Mouse (Mus musculus) megakaryocyte-erythroid progenitor cell, adult 5-6 weeks (primary cell): ENCODE results near the gene Zfp763. TPM values are rescaled to one million over a fixed set of nuclear protein-coding genes. Genes with fewer than 3 reads are reported as not detected.
"Not testable (repeated sequence)": the region's sequence is repeated elsewhere in the genome, so short reads cannot be mapped to it uniquely, and the experiment has no call there.

ENCODE experiments used
- ATAC-seq: replicated peaks from 2 replicates; pipeline ENCODE4 v1.8.0; 2016; ENCODE audit warnings: mild to moderate bottlenecking, inconsistent platforms; ENCODE audit not compliant: severe bottlenecking, poor library complexity, low FRiP score, low TSS enrichment
- total RNA-seq, 2 experiments: library from RNA; stranded (forward) in 1 of 2; stranded (reverse) in 1 of 2; fragments of 200-1000, 215-1000 nt in 1 of 2; fragments of >200 nt in 1 of 2; fragmentation: Nextera tagmentation in 1 of 2; gene quantifications; 2 replicates each; pipeline ENCODE4 v1.2.3; 2014 to 2017

Gene Zfp763
- total RNA-seq (2014; fragmentation: Nextera tagmentation) (6.6 and 12.2 TPM in 2 replicates), total RNA-seq (2017) (8.0 and 14.3 TPM in 2 replicates)

DNA sequence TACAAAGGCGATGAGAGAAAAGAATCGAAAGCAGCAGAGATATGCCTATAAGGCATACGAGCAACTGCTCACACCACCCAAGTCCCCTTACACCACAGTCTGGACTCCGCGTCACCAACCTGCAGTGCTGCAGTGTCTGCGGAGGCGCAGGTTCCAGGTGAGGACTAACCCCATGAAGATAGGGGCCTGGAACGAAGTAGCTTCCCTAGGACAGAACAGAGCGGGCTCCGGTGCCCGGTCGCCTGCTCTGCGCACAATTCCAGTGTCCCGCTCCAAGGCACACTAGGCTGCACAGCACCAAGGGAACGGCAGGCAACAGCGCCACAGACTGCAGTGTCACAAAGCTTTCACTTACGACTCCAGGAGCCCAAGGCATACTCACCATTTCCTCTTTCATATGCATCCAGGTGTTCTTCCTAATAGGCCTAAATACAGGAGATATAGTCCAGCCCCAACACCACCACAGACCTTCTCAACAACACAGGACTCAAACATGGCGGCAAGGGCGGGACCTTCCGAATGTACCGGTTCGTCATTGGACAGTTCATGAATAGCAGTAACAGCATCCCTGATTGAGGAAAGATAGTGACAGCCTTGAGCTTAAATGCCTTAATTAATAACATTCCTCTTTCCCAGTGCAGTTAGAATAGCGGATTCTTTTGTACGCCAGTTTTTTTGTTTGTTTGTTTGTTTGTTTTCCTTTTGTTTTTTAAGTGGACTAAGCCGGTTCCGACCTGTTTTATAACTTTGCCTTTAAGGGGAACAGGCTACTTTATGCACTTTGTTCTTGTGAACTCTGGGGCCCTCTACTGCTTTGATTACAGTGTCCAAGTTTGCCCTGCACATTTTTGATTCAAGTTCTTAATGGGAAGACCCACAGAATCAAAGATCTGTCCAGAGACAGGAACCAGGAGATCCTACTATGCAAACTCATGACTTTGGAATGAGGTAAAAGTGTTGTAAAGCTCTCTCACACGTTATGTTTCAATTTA lies at the start of gene Zfp763:
TSS of gene Zfp763 (minus strand) at position 503 of the 992 bp plus-strand sequence.
- peak; percentile 100 for ATAC-seq

DNA sequence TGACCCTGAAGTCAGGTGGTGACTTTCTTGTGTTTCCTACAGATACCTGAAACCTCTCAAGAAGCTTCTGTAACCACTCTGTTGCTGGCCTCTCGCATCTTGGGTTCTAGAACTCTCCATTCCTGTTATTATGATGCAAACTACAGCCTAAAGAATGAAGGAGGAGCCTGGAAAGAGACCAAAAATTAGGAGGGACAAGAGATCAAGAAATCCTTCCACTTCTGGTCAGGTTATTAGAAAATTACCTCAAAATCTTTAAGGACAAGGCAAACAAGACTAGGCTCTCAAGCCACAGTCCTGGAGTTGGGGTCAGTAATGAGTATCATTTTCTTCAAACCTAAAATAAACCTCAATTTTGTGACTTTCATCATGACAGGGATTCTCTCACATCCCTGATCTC lies 34.8 kb upstream of the Zfp763 start, which contains the start of gene 4921501E09Rik:
TSS of gene 4921501E09Rik (minus strand) at position 101 of the 400 bp plus-strand sequence.
- ATAC-seq, result no peak

DNA sequence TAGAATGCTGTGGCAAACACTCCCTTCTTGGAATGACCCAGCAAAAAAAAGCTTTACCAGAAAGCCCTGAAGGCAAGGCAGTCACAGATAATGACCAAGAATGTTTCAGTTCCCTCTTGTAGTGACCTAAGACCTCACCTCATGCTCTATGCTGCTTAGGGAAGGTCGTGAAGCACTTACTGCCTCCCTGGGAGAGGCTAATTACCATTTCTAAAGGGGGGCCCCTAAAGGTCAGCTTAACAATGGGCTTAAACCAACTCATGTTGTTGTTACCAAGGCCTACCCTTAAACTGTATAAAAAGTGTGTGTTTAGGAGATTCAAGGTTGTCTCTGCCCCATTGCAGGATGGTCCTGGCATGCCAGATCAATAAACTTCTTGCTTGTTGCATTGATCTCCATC lies 29.8 kb upstream of the Zfp763 start:
- ATAC-seq, result no peak

DNA sequence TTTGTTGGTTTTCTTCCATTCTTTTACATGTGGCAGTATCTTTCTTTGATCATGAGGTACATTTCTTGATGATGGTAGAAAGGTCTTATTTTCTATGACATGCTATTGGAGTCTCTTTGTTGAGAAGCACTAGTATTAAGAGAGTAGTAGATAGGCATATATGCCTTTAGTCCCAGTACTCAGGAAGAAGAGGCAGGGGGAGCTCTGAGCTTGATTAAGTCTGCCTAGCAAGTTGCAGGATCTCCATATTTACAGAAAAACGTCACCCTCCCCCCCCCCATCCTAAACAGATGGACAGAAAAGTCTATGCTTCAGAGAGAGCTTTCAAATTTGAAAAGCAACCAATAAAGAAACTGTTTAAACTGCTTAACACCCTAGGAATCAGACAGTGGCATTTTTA lies 25.6 kb upstream of the Zfp763 start:
- ATAC-seq, result no peak

DNA sequence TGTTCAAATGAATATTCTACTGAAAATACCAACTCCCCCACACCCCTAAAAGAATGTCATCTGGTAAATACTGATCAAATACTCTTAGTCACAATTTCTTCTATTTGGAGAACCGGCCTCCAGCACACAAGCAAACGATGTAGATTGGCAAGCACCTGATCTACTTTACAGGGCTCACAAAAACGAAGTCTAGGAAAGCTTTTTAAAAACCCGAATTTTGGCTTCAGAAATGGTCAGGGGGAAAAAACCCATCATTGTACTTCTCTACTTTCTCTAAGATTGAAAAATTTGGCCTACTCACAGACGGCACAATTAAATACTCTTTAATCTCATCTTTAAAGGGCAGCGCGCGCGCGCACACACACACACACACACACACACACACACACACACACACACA lies 826 bp downstream of the Zfp763 start:
- 0 out of 2 replicates have a peak, but pooled peaks have one; percentile 5 for ATAC-seq

DNA sequence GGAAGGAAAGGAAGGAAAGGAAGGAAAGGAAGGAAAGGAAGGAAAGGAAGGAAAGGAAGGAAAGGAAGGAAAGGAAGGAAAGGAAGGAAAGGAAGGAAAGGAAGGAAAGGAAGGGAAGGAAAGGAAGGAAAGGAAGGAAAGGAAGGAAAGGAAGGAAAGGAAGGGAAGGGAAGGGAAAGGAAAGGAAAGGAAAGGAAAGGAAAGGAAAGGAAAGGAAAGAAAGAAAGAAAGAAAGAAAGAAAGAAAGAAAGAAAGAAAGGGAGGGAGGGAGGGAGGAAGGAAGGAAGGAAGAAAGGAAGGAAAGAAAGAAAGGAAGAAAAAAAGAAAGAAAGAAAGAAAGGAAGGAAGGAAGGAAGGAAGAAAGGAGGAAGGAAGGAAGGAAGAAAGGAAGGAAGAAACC lies 12.8 kb downstream of the Zfp763 start:
- not testable (repeated sequence) for ATAC-seq

DNA sequence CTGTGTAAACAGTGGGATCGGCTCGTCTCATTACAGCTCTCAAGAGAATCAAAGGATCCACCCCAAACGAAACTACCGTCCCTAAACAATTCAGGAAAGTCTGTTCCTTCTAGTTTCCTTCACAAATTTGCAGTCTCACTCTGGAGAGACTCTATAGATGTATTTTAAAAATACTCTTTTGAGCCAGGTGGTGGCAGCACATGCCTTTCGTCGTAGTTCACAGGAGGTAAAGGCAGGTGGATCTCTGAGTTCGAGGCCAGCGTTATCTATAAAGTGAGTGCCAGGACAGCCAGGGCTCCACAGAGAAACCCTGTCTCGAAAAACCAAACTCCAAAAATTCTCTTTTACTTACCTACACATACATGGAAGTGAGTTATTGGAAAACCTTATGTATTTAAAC lies 24.9 kb downstream of the Zfp763 start:
- ATAC-seq, result no peak; the same call in 1 of the 2 replicates

DNA sequence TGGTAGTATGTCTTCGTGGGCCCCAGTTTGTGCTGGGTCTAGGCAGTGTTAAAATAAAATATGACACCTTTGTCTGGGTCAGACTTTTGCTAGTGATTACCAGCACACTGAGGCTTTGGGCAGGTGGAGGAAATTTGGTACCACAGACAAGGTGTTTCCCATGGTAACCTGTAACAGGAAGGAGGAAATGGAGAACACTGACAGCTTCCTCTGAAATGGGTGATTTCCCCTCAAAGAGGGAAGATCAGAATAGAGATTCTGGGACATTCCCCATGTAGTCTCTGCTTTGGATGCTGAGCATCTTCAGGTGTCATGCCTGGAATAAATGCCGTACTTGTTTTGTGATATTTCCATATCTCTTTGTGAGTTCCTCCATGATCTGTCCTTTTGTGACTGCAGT lies 34.7 kb downstream of the Zfp763 start:
- no peak for ATAC-seq

DNA sequence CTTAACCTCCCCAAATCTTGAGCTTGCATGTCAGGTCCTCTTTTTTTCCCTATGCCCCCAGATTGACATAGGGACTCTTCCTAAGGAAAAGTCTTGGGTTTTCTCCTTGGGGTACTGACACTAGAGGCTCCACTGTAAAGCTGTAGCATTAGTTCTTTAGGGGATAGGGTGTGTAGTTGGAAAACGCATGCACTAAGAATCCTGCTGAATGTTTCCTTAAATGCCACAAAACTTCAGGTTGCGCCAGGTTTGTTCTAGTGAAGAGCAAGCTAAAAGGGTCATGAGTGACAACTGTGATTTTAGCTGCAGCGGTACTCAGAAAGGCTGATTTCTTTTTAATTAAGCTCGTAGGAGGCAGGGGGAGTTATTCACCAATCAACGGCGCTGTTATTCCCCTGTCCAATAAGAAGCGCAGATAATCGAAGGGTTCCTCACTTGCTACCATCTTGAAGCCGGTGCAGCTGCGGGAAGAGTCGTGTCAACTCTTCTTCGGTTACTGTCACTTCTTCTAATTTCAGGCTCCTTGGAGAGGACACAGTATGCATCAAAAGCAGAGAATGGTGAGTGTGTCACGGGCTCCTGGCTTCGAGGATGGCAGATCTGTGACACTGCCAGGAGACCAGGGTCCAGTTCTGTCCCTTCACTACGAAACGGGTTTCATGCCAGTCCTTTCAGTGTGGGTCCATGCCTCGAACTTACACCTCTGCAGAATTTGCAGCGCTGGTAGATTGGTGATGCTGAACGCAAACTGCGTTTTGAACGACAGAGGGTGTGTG lies 40.3 kb downstream of the Zfp763 start, which contains the start of gene Zfp952:
TSS of gene Zfp952 (plus strand) at position 431 of the 776 bp plus-strand sequence.
- peak; percentile 99 for ATAC-seq

DNA sequence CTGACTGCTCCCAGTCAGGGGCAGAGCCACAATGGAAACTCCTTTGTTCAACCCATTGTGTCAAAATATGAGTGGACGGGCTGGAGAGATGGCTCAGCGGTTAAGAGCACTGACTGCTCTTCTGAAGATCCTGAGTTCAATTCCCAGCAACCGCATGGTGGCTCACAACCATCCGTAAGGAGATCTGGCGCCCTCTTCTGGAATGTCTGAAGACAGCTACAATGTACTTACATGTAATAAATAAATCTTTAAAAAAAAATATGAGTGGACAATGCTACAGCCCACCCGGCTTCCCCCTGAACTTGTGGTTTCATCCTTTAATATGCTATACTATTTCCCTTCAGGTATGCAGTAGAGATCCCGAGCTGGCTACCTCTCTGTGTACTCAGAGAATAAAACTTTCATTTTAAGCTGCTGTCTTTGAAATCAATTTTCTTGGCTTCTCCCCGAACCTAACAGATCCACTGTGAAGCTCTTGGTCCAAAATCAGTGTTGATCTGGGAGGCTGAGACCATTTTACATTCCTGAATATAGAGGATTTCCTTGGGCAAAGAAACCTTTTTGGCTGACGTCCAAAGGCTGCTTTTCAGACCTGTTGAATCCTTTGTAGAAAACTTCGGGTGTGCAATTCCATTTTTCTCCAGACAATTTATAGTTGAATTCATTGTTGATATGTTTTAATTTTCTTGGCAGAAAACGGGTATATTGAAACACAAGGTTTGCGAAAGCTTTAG lies 41.1 kb downstream of the Zfp763 start:
- no peak for ATAC-seq

DNA sequence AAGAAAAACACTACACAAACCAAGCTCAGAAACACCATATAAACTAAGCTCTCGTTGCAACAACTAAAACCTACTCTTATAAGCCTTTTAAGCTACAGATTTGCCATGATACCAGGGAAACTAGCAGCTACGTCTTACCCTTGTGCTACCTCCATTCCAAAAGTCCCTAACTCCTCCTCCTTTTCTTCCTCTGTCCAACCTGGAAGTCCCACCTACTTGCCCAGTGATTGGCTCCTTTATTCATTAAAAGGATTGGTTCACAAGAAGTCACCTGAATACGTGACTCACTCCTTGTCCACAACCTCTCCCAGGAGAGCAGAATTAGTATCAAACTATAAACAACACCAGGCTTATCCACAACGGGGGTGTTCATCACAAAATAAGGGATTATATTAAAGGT lies 46.9 kb downstream of the Zfp763 start:
- no peak for ATAC-seq

DNA sequence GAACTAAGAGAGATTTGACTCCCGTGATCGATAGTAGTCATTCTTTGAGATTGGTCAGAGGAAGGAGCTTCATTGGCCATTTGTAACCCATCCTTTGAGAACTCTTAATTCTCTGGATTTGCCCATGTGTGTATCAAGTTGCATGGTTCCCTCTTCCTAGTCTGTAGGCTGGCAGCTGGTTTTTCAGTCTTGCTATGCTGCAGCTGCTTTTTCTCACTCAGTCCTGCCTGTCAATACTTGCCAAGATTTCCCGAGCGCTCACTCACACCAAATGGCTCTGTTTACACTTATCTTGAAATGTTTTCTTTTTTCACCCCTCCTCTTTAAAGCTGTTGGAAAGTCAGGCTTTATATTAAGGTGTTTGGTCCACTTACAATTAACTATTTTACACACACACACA lies 51.8 kb downstream of the Zfp763 start:
- no peak for ATAC-seq

Other genes with a start within 250 kb of the Zfp763 start
- gene Zfp871, start 245.1 kb downstream of the Zfp763 start, total RNA-seq (2014; fragmentation: Nextera tagmentation), result 33.5 and 53.2 TPM in 2 replicates
- 18.9 and 29.5 TPM in 2 replicates for gene Zfp871, start 245.1 kb downstream of the Zfp763 start, total RNA-seq (2017)
- gene Zfp811, start 223.5 kb downstream of the Zfp763 start, total RNA-seq (2014; fragmentation: Nextera tagmentation), result not detected in 2 replicates
- gene Zfp811, start 223.5 kb downstream of the Zfp763 start, total RNA-seq (2017), result 0.11 TPM in 1 of 2 replicates, not detected in the other
- 3.6 and 4.4 TPM in 2 replicates for gene Zfp799, start 203.1 kb downstream of the Zfp763 start, total RNA-seq (2014; fragmentation: Nextera tagmentation)
- gene Zfp799, start 203.1 kb downstream of the Zfp763 start, total RNA-seq (2017), result 1.5 and 6.1 TPM in 2 replicates
- gene Zfp870, start 141.8 kb downstream of the Zfp763 start, total RNA-seq (2014; fragmentation: Nextera tagmentation), result 6.9 and 7.6 TPM in 2 replicates
- 1.1 and 6.5 TPM in 2 replicates for gene Zfp870, start 141.8 kb downstream of the Zfp763 start, total RNA-seq (2017)
- not detected in 2 replicates for gene Cyp4f14, start 116.1 kb downstream of the Zfp763 start, total RNA-seq (2014; fragmentation: Nextera tagmentation)
- gene Cyp4f14, start 116.1 kb downstream of the Zfp763 start, total RNA-seq (2017), result not detected in 2 replicates
- gene Cyp4f13, start 86.0 kb downstream of the Zfp763 start, total RNA-seq (2014; fragmentation: Nextera tagmentation), result 14.4 and 19.2 TPM in 2 replicates
- gene Cyp4f13, start 86.0 kb downstream of the Zfp763 start, total RNA-seq (2017), result 2.8 and 5.4 TPM in 2 replicates
- 13.4 and 16.8 TPM in 2 replicates for gene Zfp472, start 67.6 kb downstream of the Zfp763 start, total RNA-seq (2014; fragmentation: Nextera tagmentation)
- gene Zfp472, start 67.6 kb downstream of the Zfp763 start, total RNA-seq (2017), result 16.5 and 20.0 TPM in 2 replicates
- 7.5 and 8.5 TPM in 2 replicates for gene Zfp952, start 40.3 kb downstream of the Zfp763 start, total RNA-seq (2014; fragmentation: Nextera tagmentation)
- 4.1 and 8.3 TPM in 2 replicates for gene Zfp952, start 40.3 kb downstream of the Zfp763 start, total RNA-seq (2017)
- gene 4921501E09Rik, start 34.7 kb upstream of the Zfp763 start, total RNA-seq (2014; fragmentation: Nextera tagmentation), result not detected in 2 replicates
- gene 4921501E09Rik, start 34.7 kb upstream of the Zfp763 start, total RNA-seq (2017), result not detected in 2 replicates
- gene Zfp563, start 55.9 kb upstream of the Zfp763 start, total RNA-seq (2014; fragmentation: Nextera tagmentation), result 3.7 and 5.2 TPM in 2 replicates
- 3.9 and 6.8 TPM in 2 replicates for gene Zfp563, start 55.9 kb upstream of the Zfp763 start, total RNA-seq (2017)
- not detected in 2 replicates for gene Morc2b, start 106.3 kb upstream of the Zfp763 start, total RNA-seq (2014; fragmentation: Nextera tagmentation)
- not detected in 2 replicates for gene Morc2b, start 106.3 kb upstream of the Zfp763 start, total RNA-seq (2017)
- not detected in 2 replicates for gene Olfr55, start 135.0 kb upstream of the Zfp763 start, total RNA-seq (2014; fragmentation: Nextera tagmentation)
- gene Olfr55, start 135.0 kb upstream of the Zfp763 start, total RNA-seq (2017), result not detected in 2 replicates
- not detected in 2 replicates for gene Olfr239, start 157.9 kb upstream of the Zfp763 start, total RNA-seq (2014; fragmentation: Nextera tagmentation)
- gene Olfr239, start 157.9 kb upstream of the Zfp763 start, total RNA-seq (2017), result not detected in 2 replicates
- gene Olfr1564, start 188.3 kb upstream of the Zfp763 start, total RNA-seq (2014; fragmentation: Nextera tagmentation), result not detected in 2 replicates
- gene Olfr1564, start 188.3 kb upstream of the Zfp763 start, total RNA-seq (2017), result not detected in 2 replicates
- 9.4 and 13.1 TPM in 2 replicates for gene Zfp955a, start 221.7 kb upstream of the Zfp763 start, total RNA-seq (2014; fragmentation: Nextera tagmentation)
- gene Zfp955a, start 221.7 kb upstream of the Zfp763 start, total RNA-seq (2017), result 10.8 and 18.6 TPM in 2 replicates
- gene Olfr63, start 231.3 kb upstream of the Zfp763 start, total RNA-seq (2014; fragmentation: Nextera tagmentation), result 0.12 TPM in 1 of 2 replicates, not detected in the other
- not detected in 2 replicates for gene Olfr63, start 231.3 kb upstream of the Zfp763 start, total RNA-seq (2017)